ENCODE assay signal across 8 mouse cellular contexts in genomic region chr16:49332107-49332722, GRCm38 (mm10).
DNase-seq lines count a peak whose midpoint lies in the region; ATAC-seq and TF ChIP-seq lines count a peak whose summit lies in the region.
"Had no signal": no experiment of that assay in that cellular context is flagged by ENCODE, and none has a peak within 500 bp of the region (broad histone marks: within the 10 kb centered on the region; RNA-seq: fewer than 3 reads in every experiment).

No protein-coding gene starts in this region.

- no peak overlapping the region for H3K4me2 ChIP-seq in hindbrain, embryonic 16.5 days (ENCODE audit: low read length)
- H3K4me2 ChIP-seq in hindbrain, embryonic 12.5 days (replicated peaks) = no peak overlapping the region
- H3K4me2 ChIP-seq in limb, embryonic 14.5 days (replicated peaks; ENCODE audit: low read depth, low read length, severe bottlenecking) = no peak overlapping the region
- H3K4me2 ChIP-seq: limb, embryonic 15.5 days had no signal

- H3K9me3 ChIP-seq in hindbrain, embryonic 16.5 days (ENCODE audit: control insufficient read depth, low read length) = no peaks in the 10 kb centered on the region
- H3K9me3 ChIP-seq in hindbrain, embryonic 12.5 days (replicated peaks) = no peaks in the 10 kb centered on the region
- H3K9me3 ChIP-seq in limb, embryonic 14.5 days (ENCODE audit: control insufficient read depth, low read length) = no peaks in the 10 kb centered on the region
- H3K9me3 ChIP-seq: limb, embryonic 15.5 days had no signal

- WGBS in hindbrain, embryonic 16.5 days = 63% methylated on average over 5 of the region's 5 CpGs
- WGBS in hindbrain, embryonic 12.5 days = 80% methylated on average over 4 of the region's 5 CpGs
- WGBS in limb, embryonic 14.5 days = 51% methylated on average over 5 of the region's 5 CpGs

- no peaks in the 10 kb centered on the region for H3K27me3 ChIP-seq in hindbrain, embryonic 16.5 days (replicated peaks; ENCODE audit: control insufficient read depth, insufficient read depth, low read length)
- no peaks in the 10 kb centered on the region for H3K27me3 ChIP-seq in hindbrain, embryonic 12.5 days
- no peaks in the 10 kb centered on the region for H3K27me3 ChIP-seq in limb, embryonic 14.5 days (ENCODE audit: control insufficient read depth, insufficient read depth, low read length)
- H3K27me3 ChIP-seq: limb, embryonic 15.5 days had no signal

- ATAC-seq in hindbrain, embryonic 16.5 days = peak; percentile 82
- no peak for ATAC-seq in hindbrain, embryonic 12.5 days (ENCODE audit: low FRiP score)
- ATAC-seq in limb, embryonic 14.5 days (ENCODE audit: low FRiP score, low read depth) = no peak
- no peak for ATAC-seq in CD4-positive, CD25-positive, alpha-beta regulatory T cell, adult 4 months

- TF ChIP-seq POLR2A in limb, embryonic 14.5 days (IDR thresholded peaks at IDR 0.05; ENCODE audit: borderline replicate concordance, extremely low read depth, insufficient read depth, insufficient read length) = no peak

- no peak overlapping the region for H3K27ac ChIP-seq in hindbrain, embryonic 16.5 days (ENCODE audit: low read depth, low read length)
- no peak overlapping the region for H3K27ac ChIP-seq in hindbrain, embryonic 12.5 days
- no peak overlapping the region for H3K27ac ChIP-seq in limb, embryonic 14.5 days (replicated peaks; ENCODE audit: low read depth, low read length)
- H3K27ac ChIP-seq: limb, embryonic 15.5 days had no signal

- no peaks in the 10 kb centered on the region for H3K4me1 ChIP-seq in hindbrain, embryonic 16.5 days (ENCODE audit: control insufficient read depth, insufficient read depth, low read depth, low read length)
- H3K4me1 ChIP-seq in hindbrain, embryonic 12.5 days = no peaks in the 10 kb centered on the region
- H3K4me1 ChIP-seq in limb, embryonic 14.5 days (ENCODE audit: control insufficient read depth, insufficient read depth, low read length) = no peaks in the 10 kb centered on the region
- H3K4me1 ChIP-seq: limb, embryonic 15.5 days had no signal

- no peak overlapping the region for H3K4me3 ChIP-seq in hindbrain, embryonic 16.5 days (ENCODE audit: low read length)
- H3K4me3 ChIP-seq in hindbrain, embryonic 12.5 days = no peak overlapping the region
- no peak overlapping the region for H3K4me3 ChIP-seq in limb, embryonic 14.5 days (replicated peaks; ENCODE audit: low read length)
- H3K4me3 ChIP-seq: limb, embryonic 15.5 days had no signal

- H3K36me3 ChIP-seq in hindbrain, embryonic 16.5 days (ENCODE audit: control insufficient read depth, insufficient read depth, low read length) = no peaks in the 10 kb centered on the region
- no peaks in the 10 kb centered on the region for H3K36me3 ChIP-seq in hindbrain, embryonic 12.5 days
- H3K36me3 ChIP-seq in limb, embryonic 14.5 days (ENCODE audit: control insufficient read depth, insufficient read depth, low read length) = no peaks in the 10 kb centered on the region
- H3K36me3 ChIP-seq: limb, embryonic 15.5 days had no signal

- no peak overlapping the region for H3K9ac ChIP-seq in hindbrain, embryonic 16.5 days (ENCODE audit: low read depth, low read length)
- no peak overlapping the region for H3K9ac ChIP-seq in hindbrain, embryonic 12.5 days
- no peak overlapping the region for H3K9ac ChIP-seq in limb, embryonic 14.5 days (ENCODE audit: low read depth, low read length, severe bottlenecking)
- H3K9ac ChIP-seq: limb, embryonic 15.5 days had no signal

- peak; percentile 64 for DNase-seq in brain, embryonic 18.5 days (ENCODE audit: low read depth, low spot score)
- DNase-seq in heart, adult 9 months (ENCODE audit: low spot score in 2 of 2) = peak; percentile 7 to 33
- peak; percentile 41 for DNase-seq in limb, embryonic 14.5 days (ENCODE audit: low spot score)
- DNase-seq in T-cell, adult 2 months (ENCODE audit: low spot score) = no peak
